Mouse (Mus musculus): ENCODE results near the gene Zfp568. TPM values are rescaled to one million over a fixed set of nuclear protein-coding genes. Genes with fewer than 3 reads are reported as not detected.

The Zfp568 gene
- polyA plus RNA-seq (2014; fragmentation: Illumina TruSeq; extraction: RNeasy Lipid Tissue Mini Kit (QIAGEN cat#74804); ENCODE audit: low read depth, low replicate concordance) = 3.3 TPM

DNA sequence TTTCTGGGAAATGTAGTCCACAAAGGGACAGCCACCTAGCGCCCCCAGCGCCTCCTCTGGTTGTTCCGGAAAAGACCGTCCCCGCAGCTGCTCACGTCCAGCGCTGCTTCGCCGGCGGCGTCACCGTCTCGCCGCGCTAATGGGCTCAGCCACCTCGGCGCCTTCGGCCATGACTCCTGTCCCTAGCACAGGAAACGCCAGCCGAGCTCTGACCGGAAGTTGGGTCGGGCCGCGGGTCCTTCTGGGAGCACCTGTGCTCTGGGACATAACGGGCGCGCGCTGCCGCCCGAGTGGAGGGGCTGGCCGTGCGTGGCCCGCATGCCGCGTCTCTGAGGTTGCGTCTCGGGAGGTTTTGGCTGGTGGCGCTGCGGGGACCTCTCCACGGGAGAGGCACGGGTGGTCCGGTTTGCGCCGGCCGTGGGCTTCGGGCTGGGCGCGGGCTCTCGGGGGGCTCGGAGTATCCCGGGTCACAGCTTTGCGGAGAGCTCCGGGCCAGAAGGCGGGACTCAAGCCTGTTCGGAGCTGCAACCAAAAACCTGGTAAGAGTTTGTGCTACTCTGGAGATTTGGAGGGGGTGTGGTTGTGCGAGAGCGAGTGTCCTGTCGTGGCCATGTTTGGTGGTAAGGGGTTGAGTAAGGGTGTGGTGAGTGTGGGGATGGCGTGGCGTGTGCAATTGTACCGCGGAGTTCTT is at the start of gene Zfp568:
Gene Zfp568, plus strand, starts transcription at position 266 of the 691 bp plus-strand sequence.

GRCm38 (mm10) chr7:29953513-29954401 is 30.0 kb upstream of the Zfp568 start, which contains the start of gene Zfp74:
Gene Zfp74 (minus strand): TSS chr7:29954089.

DNA sequence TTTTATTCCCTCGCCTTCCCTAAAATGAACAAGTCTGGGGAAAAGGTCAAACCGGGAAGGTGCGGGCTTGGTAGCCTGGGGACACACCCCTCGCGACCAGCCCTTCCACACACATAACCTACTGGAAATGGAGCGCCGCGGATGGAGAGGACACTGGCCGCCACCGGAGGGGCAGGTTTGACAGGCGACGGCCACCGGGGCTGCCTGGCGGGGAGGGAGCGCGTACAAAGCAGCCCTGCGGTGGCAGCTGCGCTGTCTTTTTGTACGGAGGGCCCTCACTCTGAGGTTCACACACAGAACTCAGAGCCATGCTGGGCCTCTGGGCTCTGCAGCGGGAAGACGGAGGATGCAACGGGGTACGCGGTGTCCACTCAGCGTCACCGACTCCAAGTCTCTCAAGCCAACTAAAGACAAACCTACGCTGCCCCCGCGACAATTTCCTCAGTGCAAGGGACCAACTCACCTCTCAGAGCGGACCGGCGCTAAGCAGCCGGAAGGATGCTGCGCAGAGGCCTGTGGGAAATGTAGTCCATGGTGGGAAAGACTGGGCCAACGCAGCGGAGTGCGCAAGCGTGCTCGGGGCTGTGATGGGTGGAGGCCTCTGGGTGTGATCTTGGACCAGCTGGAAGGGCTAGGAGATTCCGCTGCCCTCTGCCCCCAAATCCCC is 67.3 kb downstream of the Zfp568 start, which contains the start of gene Zfp14:
Gene Zfp14, minus strand, starts transcription at position 499 of the 667 bp plus-strand sequence.

DNA sequence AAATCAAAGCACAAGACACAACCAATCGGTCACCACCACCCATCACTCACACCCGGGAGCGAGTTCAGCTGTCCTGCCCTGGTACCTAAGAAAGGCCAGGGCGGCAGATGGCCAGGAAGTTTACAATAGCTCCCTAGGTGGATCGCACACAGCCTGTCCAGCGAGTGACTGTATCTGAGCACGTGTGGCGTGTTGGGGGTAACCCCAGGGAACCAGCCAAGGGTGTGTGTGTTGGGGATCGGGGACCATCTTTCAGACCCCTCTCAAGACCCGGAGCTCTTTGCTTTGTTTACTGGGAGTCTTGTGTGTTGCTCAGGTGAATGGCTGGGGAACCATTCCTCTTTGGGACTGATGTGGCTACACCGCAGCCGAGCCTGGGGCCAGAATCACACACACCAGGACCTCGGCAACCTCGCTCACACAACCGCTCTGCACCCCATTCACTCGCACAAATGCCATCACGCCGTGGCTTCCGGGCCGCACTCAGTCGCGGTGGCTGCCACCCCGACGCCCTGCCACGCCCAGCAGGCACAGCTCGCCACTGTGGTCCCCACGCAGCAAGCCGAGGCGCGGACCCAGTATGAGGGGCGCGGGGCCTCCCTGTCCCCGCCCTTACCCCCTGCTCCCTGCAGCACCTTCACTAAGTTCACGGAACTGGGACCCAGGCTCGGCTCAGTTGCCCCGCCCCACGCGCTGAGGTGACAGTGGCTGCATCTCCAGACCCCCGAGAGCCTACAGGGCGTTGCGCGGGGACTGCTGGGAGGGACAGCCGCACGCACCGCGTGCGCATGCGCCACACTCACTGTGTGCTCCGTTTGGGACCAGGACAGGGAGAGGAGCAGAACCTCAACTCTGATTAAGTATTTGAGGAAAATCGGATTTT is 88.6 kb downstream of the Zfp568 start, which contains the start of gene Zfp82:
Gene Zfp82, minus strand, starts transcription at position 755 of the 883 bp plus-strand sequence.

Other genes with a start within 250 kb of the Zfp568 start
- 2.0 TPM for gene Zfp84, start 215.4 kb upstream of the Zfp568 start, polyA plus RNA-seq (2014; fragmentation: Illumina TruSeq; extraction: RNeasy Lipid Tissue Mini Kit (QIAGEN cat#74804); ENCODE audit: low read depth, low replicate concordance)
- 0.29 TPM for gene Zfp30, start 200.0 kb upstream of the Zfp568 start, polyA plus RNA-seq (2014; fragmentation: Illumina TruSeq; extraction: RNeasy Lipid Tissue Mini Kit (QIAGEN cat#74804); ENCODE audit: low read depth, low replicate concordance)
- 2.7 TPM for gene Zfp790, start 167.8 kb upstream of the Zfp568 start, polyA plus RNA-seq (2014; fragmentation: Illumina TruSeq; extraction: RNeasy Lipid Tissue Mini Kit (QIAGEN cat#74804); ENCODE audit: low read depth, low replicate concordance)
- 4.0 TPM for gene Zfp940, start 130.3 kb upstream of the Zfp568 start, polyA plus RNA-seq (2014; fragmentation: Illumina TruSeq; extraction: RNeasy Lipid Tissue Mini Kit (QIAGEN cat#74804); ENCODE audit: low read depth, low replicate concordance)
- 5.7 TPM for gene Zfp420, start 124.0 kb upstream of the Zfp568 start, polyA plus RNA-seq (2014; fragmentation: Illumina TruSeq; extraction: RNeasy Lipid Tissue Mini Kit (QIAGEN cat#74804); ENCODE audit: low read depth, low replicate concordance)
- 3.7 TPM for gene Zfp27, start 77.4 kb upstream of the Zfp568 start, polyA plus RNA-seq (2014; fragmentation: Illumina TruSeq; extraction: RNeasy Lipid Tissue Mini Kit (QIAGEN cat#74804); ENCODE audit: low read depth, low replicate concordance)
- 4.6 TPM for gene Zfp383, start 75.7 kb upstream of the Zfp568 start, polyA plus RNA-seq (2014; fragmentation: Illumina TruSeq; extraction: RNeasy Lipid Tissue Mini Kit (QIAGEN cat#74804); ENCODE audit: low read depth, low replicate concordance)
- 1.8 TPM for gene Zfp74, start 29.9 kb upstream of the Zfp568 start, polyA plus RNA-seq (2014; fragmentation: Illumina TruSeq; extraction: RNeasy Lipid Tissue Mini Kit (QIAGEN cat#74804); ENCODE audit: low read depth, low replicate concordance)
- gene Zfp14, start 67.4 kb downstream of the Zfp568 start, polyA plus RNA-seq (2014; fragmentation: Illumina TruSeq; extraction: RNeasy Lipid Tissue Mini Kit (QIAGEN cat#74804); ENCODE audit: low read depth, low replicate concordance) = 2.4 TPM
- 2.5 TPM for gene Zfp82, start 88.9 kb downstream of the Zfp568 start, polyA plus RNA-seq (2014; fragmentation: Illumina TruSeq; extraction: RNeasy Lipid Tissue Mini Kit (QIAGEN cat#74804); ENCODE audit: low read depth, low replicate concordance)
- 0.41 TPM for gene Gm26920, start 106.5 kb downstream of the Zfp568 start, polyA plus RNA-seq (2014; fragmentation: Illumina TruSeq; extraction: RNeasy Lipid Tissue Mini Kit (QIAGEN cat#74804); ENCODE audit: low read depth, low replicate concordance)
- 1.9 TPM for gene Zfp566, start 106.6 kb downstream of the Zfp568 start, polyA plus RNA-seq (2014; fragmentation: Illumina TruSeq; extraction: RNeasy Lipid Tissue Mini Kit (QIAGEN cat#74804); ENCODE audit: low read depth, low replicate concordance)
- 31.7 TPM for gene Zfp260, start 110.8 kb downstream of the Zfp568 start, polyA plus RNA-seq (2014; fragmentation: Illumina TruSeq; extraction: RNeasy Lipid Tissue Mini Kit (QIAGEN cat#74804); ENCODE audit: low read depth, low replicate concordance)
- gene Zfp382, start 138.0 kb downstream of the Zfp568 start, polyA plus RNA-seq (2014; fragmentation: Illumina TruSeq; extraction: RNeasy Lipid Tissue Mini Kit (QIAGEN cat#74804); ENCODE audit: low read depth, low replicate concordance) = 11.5 TPM
- gene Zfp146, start 185.8 kb downstream of the Zfp568 start, polyA plus RNA-seq (2014; fragmentation: Illumina TruSeq; extraction: RNeasy Lipid Tissue Mini Kit (QIAGEN cat#74804); ENCODE audit: low read depth, low replicate concordance) = 13.3 TPM
- gene Cox7a1, start 200.2 kb downstream of the Zfp568 start, polyA plus RNA-seq (2014; fragmentation: Illumina TruSeq; extraction: RNeasy Lipid Tissue Mini Kit (QIAGEN cat#74804); ENCODE audit: low read depth, low replicate concordance) = 0.74 TPM
- 117 TPM for gene Capns1, start 214.9 kb downstream of the Zfp568 start, polyA plus RNA-seq (2014; fragmentation: Illumina TruSeq; extraction: RNeasy Lipid Tissue Mini Kit (QIAGEN cat#74804); ENCODE audit: low read depth, low replicate concordance)
- gene Polr2i, start 248.0 kb downstream of the Zfp568 start, polyA plus RNA-seq (2014; fragmentation: Illumina TruSeq; extraction: RNeasy Lipid Tissue Mini Kit (QIAGEN cat#74804); ENCODE audit: low read depth, low replicate concordance) = 3.9 TPM
- gene Tbcb, start 248.3 kb downstream of the Zfp568 start, polyA plus RNA-seq (2014; fragmentation: Illumina TruSeq; extraction: RNeasy Lipid Tissue Mini Kit (QIAGEN cat#74804); ENCODE audit: low read depth, low replicate concordance) = 8.5 TPM